Mouse (Mus musculus): ENCODE measurements around the gene Ccdc85c.

Gene Ccdc85c

GRCm38 (mm10) chr12:108240401-108240890 lies 34.8 kb downstream of the Ccdc85c start:
- DNase-seq (ENCODE audit: low spot score) = no peak

DNA sequence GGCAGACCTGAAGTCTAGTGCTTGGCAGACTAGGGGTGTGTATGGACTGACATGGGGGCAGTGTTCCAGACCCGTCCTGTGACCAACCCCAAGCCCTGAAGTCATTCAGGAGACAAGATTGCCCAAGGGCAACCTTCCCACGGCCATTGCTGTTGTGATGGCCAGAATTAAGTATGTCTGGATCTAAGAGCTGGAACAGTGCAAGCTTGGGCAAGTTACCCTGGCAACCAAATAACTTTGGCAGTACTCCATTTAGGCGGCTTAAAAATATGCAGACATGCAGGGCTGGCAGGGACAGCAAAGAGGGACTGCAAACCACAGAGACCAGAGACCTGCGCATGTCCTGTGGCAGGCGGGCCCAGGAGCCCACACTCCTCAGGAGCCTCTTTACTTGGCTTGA lies 35.8 kb downstream of the Ccdc85c start:
- peak; percentile 44 for DNase-seq (ENCODE audit: low spot score)

GRCm38 (mm10) chr12:108238395-108239035 lies 36.7 kb downstream of the Ccdc85c start:
- DNase-seq (ENCODE audit: low spot score) = no peak

GRCm38 (mm10) chr12:108237300-108238006 lies 37.8 kb downstream of the Ccdc85c start:
- no peak for DNase-seq (ENCODE audit: low spot score)

DNA sequence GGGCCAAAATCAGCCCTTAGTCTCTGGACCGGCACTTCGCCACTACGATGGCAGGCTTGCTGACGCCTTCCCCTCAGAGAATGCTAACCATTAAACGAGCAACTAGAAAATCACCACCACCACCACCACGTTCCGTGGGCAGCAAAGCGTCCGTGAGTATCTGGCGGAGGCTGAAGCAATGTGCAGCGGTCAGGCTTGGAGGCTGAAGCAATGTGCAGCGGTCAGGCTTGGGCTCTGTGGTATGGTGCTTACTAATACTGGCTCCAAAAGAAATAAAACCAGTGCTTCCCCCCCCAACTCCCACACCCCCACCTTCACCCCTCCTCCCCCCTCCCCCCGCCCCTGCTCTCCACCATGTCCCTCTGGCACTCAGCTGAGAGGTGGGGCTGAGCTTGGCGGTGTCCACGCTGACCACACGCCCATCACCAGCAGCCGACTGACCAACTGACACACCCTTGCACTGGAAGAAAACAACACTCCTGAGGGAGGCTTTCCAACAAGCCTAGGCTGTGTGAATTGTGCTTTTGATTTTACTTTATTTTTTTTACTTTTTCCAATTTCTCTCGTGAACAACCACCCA lies 39.2 kb downstream of the Ccdc85c start:
- DNase-seq (ENCODE audit: low spot score) = no peak

DNA sequence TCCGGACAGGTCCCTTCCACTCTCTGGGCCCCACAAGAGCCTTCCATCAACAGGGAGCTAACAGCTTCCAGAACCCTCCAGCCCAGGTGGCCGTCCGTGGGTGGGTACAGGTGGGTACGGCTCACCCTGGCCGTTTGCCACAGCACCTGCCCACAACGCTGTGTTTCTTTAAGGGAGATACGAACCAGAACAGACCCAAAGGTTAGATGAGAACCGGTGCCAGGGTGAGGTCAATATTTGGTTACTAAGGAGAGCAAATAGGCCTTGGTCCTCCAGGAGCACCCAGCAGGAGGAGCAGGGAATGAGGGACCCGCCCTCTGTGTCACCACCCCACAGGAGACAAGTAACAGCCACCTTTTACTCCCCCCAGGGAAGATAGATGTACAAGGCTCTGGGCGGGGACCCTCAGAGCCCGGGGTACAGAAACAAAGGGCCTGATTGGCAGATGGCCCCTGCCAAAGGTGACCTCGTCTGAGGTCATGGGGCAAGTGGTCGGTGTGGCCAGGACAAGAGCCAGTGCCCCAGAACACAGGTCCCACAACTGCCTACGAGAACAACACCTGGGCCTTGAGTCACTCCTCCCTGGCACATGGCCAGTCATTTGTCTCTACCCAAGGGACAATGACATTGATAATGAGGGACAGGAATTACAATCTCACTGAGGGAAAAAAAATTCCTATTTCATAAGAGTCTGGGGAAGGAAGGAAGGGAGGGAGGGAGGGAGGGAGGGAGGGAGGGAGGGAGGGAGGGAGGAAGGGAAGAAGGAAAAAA lies 40.2 kb downstream of the Ccdc85c start:
- no peak for DNase-seq (ENCODE audit: low spot score)

DNA sequence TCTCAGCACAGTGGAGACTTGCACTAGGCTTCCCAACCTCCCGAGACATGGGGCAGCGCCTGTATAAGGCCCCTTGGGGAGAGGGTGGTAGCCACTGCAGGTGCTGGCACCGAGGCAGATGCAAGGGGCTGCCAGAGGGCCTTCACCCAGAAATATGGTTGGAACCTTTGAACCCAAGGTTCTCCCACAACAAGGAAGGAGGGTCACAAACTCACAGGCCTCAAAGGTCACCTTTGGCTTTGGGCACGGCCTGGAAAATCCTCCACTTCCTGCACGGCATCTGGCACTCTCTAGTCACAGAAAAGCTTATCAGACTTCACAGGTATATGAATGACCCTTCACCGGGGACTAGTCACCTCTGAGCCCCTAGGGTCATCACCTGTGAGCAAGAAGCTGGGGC lies 41.5 kb downstream of the Ccdc85c start:
- DNase-seq (ENCODE audit: low spot score) = no peak

- DNase-seq (ENCODE audit: low spot score) = no peak
Measured at GRCm38 (mm10) chr12:108231901-108232300, 43.3 kb downstream of the Ccdc85c start.

- peak; percentile 67 for DNase-seq (ENCODE audit: low spot score)
Measured at GRCm38 (mm10) chr12:108230821-108231794, 44.1 kb downstream of the Ccdc85c start.

- no peak for DNase-seq (ENCODE audit: low spot score)
Measured at GRCm38 (mm10) chr12:108230077-108230476, 45.1 kb downstream of the Ccdc85c start.

DNA sequence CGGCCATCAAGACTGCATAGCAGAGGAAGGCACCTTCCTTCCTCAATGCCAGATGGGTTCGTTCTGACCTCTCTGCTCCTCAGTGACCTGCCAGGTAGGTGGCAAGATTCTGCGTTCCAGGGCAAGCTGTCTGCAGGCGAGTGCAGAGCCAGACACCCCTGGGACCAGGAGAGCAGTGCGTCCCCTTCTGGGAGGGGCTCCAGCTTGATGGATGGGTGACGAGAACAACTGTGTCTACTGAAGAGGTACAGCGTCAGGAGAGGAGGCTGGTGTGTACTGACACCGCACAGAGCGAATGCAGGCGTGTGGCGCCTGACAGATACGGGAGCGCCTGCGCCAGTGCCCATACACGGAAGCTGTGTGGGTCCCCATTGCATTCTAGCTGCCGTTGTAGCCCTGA lies 47.7 kb downstream of the Ccdc85c start:
- no peak for DNase-seq (ENCODE audit: low spot score)

- no peak for DNase-seq (ENCODE audit: low spot score)
Measured at GRCm38 (mm10) chr12:108226941-108227340, 48.3 kb downstream of the Ccdc85c start.

GRCm38 (mm10) chr12:108226216-108226615 lies 49.0 kb downstream of the Ccdc85c start:
- DNase-seq (ENCODE audit: low spot score) = no peak

DNA sequence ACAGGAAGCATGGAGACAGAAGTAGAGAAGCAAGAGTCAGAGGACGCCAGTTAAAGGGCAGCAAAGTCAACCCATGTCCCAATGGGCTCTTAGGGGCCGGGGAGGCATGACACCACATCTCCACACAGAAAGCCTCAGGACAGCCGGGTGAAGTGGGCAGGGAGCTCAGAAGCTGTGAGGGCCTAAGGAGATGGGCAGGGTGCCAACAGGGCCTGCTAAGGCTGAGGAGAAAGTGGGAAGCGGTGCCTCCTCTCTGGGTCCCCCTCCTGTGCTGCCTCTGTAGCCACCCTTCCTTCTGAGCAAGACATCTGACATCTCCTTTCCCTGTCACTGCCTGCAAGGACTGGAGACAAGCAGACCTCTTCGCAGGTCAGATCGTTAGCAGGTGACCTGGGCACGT lies 49.4 kb downstream of the Ccdc85c start:
- no peak for DNase-seq (ENCODE audit: low spot score)

DNA sequence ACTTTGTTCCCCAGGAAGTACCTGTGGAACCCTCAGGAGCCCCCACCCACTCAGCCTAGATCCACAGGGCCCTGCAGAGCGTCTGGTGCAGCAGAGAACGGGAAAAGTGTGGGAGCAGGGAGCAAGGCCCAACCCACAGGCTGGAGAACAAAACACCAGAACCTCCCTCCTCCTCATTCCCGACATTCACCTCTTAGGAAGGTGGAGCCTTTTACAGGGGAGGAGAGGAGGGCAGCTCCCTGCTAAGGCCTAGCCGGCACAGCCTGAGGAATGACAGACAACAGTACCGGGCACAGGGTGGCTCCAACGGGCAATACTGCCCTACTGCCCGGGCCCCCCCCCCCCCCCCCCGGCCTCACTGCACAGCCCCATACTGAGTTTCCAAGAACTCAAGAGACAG lies 51.9 kb downstream of the Ccdc85c start:
- peak; percentile 35 for DNase-seq (ENCODE audit: low spot score)

DNA sequence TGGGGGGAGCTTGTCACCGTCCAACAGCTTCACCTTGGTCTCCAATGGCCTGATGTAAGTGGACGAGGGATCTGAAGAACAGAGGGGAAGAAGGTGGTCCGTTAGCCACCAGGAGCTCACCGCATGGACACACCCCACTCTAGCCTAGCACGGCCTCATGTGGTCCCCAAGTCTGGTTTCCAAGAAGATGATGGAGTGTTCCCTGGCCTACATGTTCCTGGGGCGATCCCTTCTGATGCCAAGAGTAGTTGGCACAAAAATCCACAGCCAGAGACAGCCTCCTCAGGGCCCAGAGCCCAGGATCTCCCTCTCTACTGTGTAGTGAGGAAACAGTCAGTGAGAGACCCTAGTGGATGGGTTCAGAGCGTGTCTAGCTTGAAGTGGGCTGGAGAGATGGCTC lies 53.5 kb downstream of the Ccdc85c start:
- DNase-seq (ENCODE audit: low spot score) = no peak

DNA sequence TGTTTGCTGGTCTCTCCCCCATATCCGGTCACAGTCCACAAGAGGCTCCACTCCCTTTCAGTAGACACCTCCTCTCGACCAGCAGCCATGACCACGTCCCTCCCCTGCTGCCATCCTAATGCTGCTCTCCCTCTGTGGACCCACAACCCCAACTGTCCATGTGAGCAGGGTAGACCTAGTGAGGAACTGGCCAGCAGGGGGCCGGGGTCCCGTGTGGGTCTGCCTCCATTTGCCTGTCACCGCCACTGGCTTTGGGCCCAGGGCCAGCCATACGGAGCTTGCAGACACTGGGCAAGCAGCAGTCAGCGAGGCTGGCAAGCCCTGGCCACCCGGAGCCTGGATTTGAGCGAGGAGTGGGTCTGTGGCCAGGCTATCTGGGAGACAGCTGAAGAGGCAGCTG lies 54.0 kb downstream of the Ccdc85c start:
- DNase-seq (ENCODE audit: low spot score) = no peak

DNA sequence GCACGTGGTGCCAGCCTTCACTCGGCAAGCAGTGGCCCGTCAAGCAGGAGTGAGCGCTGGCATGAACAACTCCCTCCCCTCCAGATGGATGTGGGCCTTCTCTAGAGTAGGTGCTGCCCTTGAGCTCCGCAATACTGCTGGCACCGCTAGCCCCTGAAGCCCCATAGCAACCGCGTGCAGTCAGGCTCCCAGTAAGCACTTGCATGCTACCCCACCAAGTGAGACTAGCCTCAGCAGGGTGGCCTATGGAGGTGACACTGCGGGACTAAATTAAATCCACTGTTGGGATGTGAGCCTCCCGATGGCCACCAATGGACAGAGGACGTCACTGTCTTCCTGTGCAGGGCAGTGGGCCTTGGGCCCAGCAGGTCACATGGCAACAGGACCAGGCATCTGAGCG lies 54.6 kb downstream of the Ccdc85c start:
- no peak for DNase-seq (ENCODE audit: low spot score)

DNA sequence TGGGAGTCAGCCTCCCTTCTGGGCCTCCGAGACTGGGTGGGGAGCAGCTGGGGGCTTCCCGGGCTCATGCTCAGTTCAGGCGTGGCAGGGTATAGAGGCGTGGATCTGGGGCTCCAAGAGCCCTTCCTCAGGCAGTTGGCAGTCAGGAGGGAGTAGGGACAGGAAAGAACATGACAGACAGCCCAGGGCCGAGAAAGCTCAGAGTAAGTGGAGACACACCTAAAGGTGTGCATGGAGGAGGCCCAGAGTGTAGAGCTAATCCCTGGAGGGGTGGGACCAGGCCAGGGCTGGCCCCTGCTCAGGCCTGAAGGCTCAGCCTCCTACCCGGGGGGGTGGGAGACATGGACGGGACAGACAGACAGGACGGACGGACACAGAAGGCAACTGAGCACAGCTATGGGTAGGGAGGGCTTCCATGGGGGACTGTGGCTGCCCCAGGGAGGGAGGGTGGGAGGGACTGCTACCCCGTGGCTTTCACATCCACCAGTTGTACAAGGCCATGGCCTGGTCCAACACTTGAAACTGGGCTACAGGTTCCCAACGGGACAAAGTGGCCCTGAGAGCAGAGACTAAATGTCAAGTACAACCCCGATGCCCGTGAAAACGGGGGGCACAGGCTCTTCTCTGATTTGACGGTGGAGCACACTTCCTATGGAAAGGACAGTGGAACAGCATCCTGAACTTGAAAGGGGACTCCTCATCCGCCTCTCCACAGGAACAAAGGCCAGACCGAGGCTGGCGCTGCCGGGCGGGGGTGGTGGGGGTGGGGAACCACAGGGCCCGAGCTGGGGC lies 55.2 kb downstream of the Ccdc85c start:
- no peak for DNase-seq (ENCODE audit: low spot score)

GRCm38 (mm10) chr12:108219163-108219562 lies 56.1 kb downstream of the Ccdc85c start:
- DNase-seq (ENCODE audit: low spot score) = no peak

DNA sequence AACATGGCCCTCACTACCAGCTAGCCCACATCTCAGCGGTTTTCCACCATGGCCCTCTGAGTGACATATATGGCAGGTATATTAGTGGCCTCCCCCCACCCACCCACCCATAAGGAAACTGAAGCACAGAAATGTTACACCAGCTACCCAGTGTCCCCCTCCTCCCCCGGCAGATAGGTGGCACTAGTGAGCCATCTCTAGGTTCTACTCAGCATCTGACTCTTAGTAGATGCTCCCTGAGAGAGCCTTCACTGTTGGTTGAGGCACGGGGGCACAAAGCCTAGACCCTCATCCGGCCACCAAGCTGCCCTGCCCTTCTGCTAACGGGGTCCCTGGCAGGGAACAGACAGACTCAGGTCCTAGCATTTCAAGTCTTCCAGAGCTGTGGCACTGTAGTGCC lies 57.7 kb downstream of the Ccdc85c start:
- DNase-seq (ENCODE audit: low spot score) = peak; percentile 68
